Mouse (Mus musculus): ENCODE data around the gene Mapkbp1.

Mapkbp1 gene

GRCm38 (mm10) chr2:120054771-120055552, 82.5 kb downstream of the Mapkbp1 start:
- DNase-seq (ENCODE audit: low spot score) = peak; percentile 71

GRCm38 (mm10) chr2:120055923-120056322, 83.4 kb downstream of the Mapkbp1 start:
- peak; percentile 16 for DNase-seq (ENCODE audit: low spot score)

- DNase-seq (ENCODE audit: low spot score) = peak; percentile 84
These were observed 86.3 kb downstream of the Mapkbp1 start for GRCm38 (mm10) chr2:120058818-120059217.

- no peak for DNase-seq (ENCODE audit: low spot score)
These were observed 87.0 kb downstream of the Mapkbp1 start for GRCm38 (mm10) chr2:120059466-120059865.

- peak; percentile 23 for DNase-seq (ENCODE audit: low spot score)
These were observed 87.7 kb downstream of the Mapkbp1 start for GRCm38 (mm10) chr2:120060190-120060589.

- DNase-seq (ENCODE audit: low spot score) = peak; percentile 62
These were observed 88.2 kb downstream of the Mapkbp1 start for GRCm38 (mm10) chr2:120060651-120061050.

GRCm38 (mm10) chr2:120062248-120062647, 89.7 kb downstream of the Mapkbp1 start:
- DNase-seq (ENCODE audit: low spot score) = no peak

- DNase-seq (ENCODE audit: low spot score) = no peak
These were observed 92.1 kb downstream of the Mapkbp1 start for GRCm38 (mm10) chr2:120064639-120065038.

GRCm38 (mm10) chr2:120065243-120065642, 92.7 kb downstream of the Mapkbp1 start:
- no peak for DNase-seq (ENCODE audit: low spot score)

- DNase-seq (ENCODE audit: low spot score) = no peak
These were observed 93.7 kb downstream of the Mapkbp1 start for GRCm38 (mm10) chr2:120066224-120066623.

- no peak for DNase-seq (ENCODE audit: low spot score)
These were observed 96.3 kb downstream of the Mapkbp1 start for GRCm38 (mm10) chr2:120068555-120069465.

- DNase-seq (ENCODE audit: low spot score) = no peak
These were observed 97.0 kb downstream of the Mapkbp1 start for GRCm38 (mm10) chr2:120069466-120069990.

- DNase-seq (ENCODE audit: low spot score) = no peak
These were observed 101.6 kb downstream of the Mapkbp1 start for GRCm38 (mm10) chr2:120074096-120074495.

- DNase-seq (ENCODE audit: low spot score) = no peak
These were observed 103.7 kb downstream of the Mapkbp1 start for GRCm38 (mm10) chr2:120076076-120076705.
